Mouse (Mus musculus): ENCODE measurements around the gene Epop. TPM values are rescaled to one million over a fixed set of nuclear protein-coding genes. Genes with fewer than 3 reads are reported as not detected.

The Epop gene
- polyA plus RNA-seq, 1 experiment from 2014 or later: 0.77 TPM

GRCm38 (mm10) chr11:97589216-97589615, 40.3 kb downstream of the Epop start:
- H3K4me3 ChIP-seq (ENCODE audit: control insufficient read depth in 1 of 2, insufficient read depth in 1 of 2, low read depth in 1 of 2, low read length in 2 of 2): no peak overlapping the region
- whole genome bisulfite sequencing: 9% methylated on average over 10 of the region's 10 CpGs

GRCm38 (mm10) chr11:97585932-97586331, 43.6 kb downstream of the Epop start:
- H3K4me2 ChIP-seq (ENCODE audit: low read length): no peak overlapping the region
- no peaks in the 10 kb centered on the region for H3K27me3 ChIP-seq (ENCODE audit: control insufficient read depth, insufficient read depth, low read length)
- no peak overlapping the region for H3K4me3 ChIP-seq (ENCODE audit: control insufficient read depth in 1 of 2, insufficient read depth in 1 of 2, low read depth in 1 of 2, low read length in 2 of 2)

More at GRCm38 (mm10) chr11:97589216-97589615, 40.3 kb downstream of the Epop start:
- Histone ChIP-seq H3K9ac (ENCODE audit: low read length) (no peak overlapping the region), H3K4me1 (ENCODE audit: control insufficient read depth in 2 of 2, insufficient read depth in 2 of 2, low read length in 2 of 2) (peaks cover 0 to 7% of the 10 kb centered on the region in 2 experiments; a peak in 2 of 4 replicates), H3K9me3 (ENCODE audit: control insufficient read depth, low read length) (no peaks in the 10 kb centered on the region), H3K4me2 (ENCODE audit: low read length) (no peak overlapping the region), H3K36me3 (ENCODE audit: control insufficient read depth, insufficient read depth, low read length) (no peaks in the 10 kb centered on the region), H3K27ac (replicated peaks in 1 of 2; ENCODE audit: control insufficient read depth in 1 of 2, insufficient read depth in 1 of 2, low read depth in 2 of 2, low read length in 2 of 2) (no peak overlapping the region), H3K27me3 (ENCODE audit: control insufficient read depth, insufficient read depth, low read length) (no peaks in the 10 kb centered on the region)
- no peak for ATAC-seq (ENCODE audit: insufficient number of reproducible peaks, insufficient read depth, low FRiP score, low read depth)

GRCm38 (mm10) chr11:97584476-97584875, 45.0 kb downstream of the Epop start:
- Histone ChIP-seq H3K36me3 (ENCODE audit: control insufficient read depth, insufficient read depth, low read length) (no peaks in the 10 kb centered on the region), H3K9me3 (ENCODE audit: control insufficient read depth, low read length) (no peaks in the 10 kb centered on the region), H3K27ac (replicated peaks in 1 of 2; ENCODE audit: control insufficient read depth in 1 of 2, insufficient read depth in 1 of 2, low read depth in 2 of 2, low read length in 2 of 2) (no peak overlapping the region), H3K4me2 (ENCODE audit: low read length) (no peak overlapping the region), H3K9ac (ENCODE audit: low read length) (no peak overlapping the region), H3K4me1 (ENCODE audit: control insufficient read depth in 2 of 2, insufficient read depth in 2 of 2, low read length in 2 of 2) (peaks cover 0 to 3% of the 10 kb centered on the region in 2 experiments; a peak in 2 of 4 replicates), H3K4me3 (ENCODE audit: control insufficient read depth in 1 of 2, insufficient read depth in 1 of 2, low read depth in 1 of 2, low read length in 2 of 2) (no peak overlapping the region), H3K27me3 (ENCODE audit: control insufficient read depth, insufficient read depth, low read length) (no peaks in the 10 kb centered on the region)
- ATAC-seq (ENCODE audit: insufficient number of reproducible peaks, insufficient read depth, low FRiP score, low read depth): no peak
- WGBS: 74% methylated on average over 7 of the region's 7 CpGs

More at GRCm38 (mm10) chr11:97585932-97586331, 43.6 kb downstream of the Epop start:
- Histone ChIP-seq H3K9ac (ENCODE audit: low read length) (no peak overlapping the region), H3K36me3 (ENCODE audit: control insufficient read depth, insufficient read depth, low read length) (no peaks in the 10 kb centered on the region), H3K27ac (replicated peaks in 1 of 2; ENCODE audit: control insufficient read depth in 1 of 2, insufficient read depth in 1 of 2, low read depth in 2 of 2, low read length in 2 of 2) (peak overlapping the region; percentile 56 to 60; a peak in 2 of 4 replicates), H3K4me1 (ENCODE audit: control insufficient read depth in 2 of 2, insufficient read depth in 2 of 2, low read length in 2 of 2) (peaks cover 0 to 7% of the 10 kb centered on the region in 2 experiments; a peak in 2 of 4 replicates), H3K9me3 (ENCODE audit: control insufficient read depth, low read length) (no peaks in the 10 kb centered on the region)
- WGBS: 24% methylated on average over 10 of the region's 10 CpGs
- ATAC-seq (ENCODE audit: insufficient number of reproducible peaks, insufficient read depth, low FRiP score, low read depth): peak; percentile 85

GRCm38 (mm10) chr11:97579088-97579857, 50.2 kb downstream of the Epop start:
- H3K4me3 ChIP-seq (ENCODE audit: control insufficient read depth in 1 of 2, insufficient read depth in 1 of 2, low read depth in 1 of 2, low read length in 2 of 2): no peak overlapping the region
- ATAC-seq (ENCODE audit: insufficient number of reproducible peaks, insufficient read depth, low FRiP score, low read depth): no peak
- H3K4me2 ChIP-seq (ENCODE audit: low read length): no peak overlapping the region
- H3K36me3 ChIP-seq (ENCODE audit: control insufficient read depth, insufficient read depth, low read length): no peaks in the 10 kb centered on the region
- peaks cover 41% of the 10 kb centered on the region for H3K27me3 ChIP-seq (ENCODE audit: control insufficient read depth, insufficient read depth, low read length)
- H3K4me1 ChIP-seq (ENCODE audit: control insufficient read depth in 2 of 2, insufficient read depth in 2 of 2, low read length in 2 of 2): peaks cover 0 to 5% of the 10 kb centered on the region in 2 experiments; a peak in 1 of 4 replicates
- no peak overlapping the region for H3K9ac ChIP-seq (ENCODE audit: low read length)
- H3K27ac ChIP-seq (replicated peaks in 1 of 2; ENCODE audit: control insufficient read depth in 1 of 2, insufficient read depth in 1 of 2, low read depth in 2 of 2, low read length in 2 of 2): no peak overlapping the region
- WGBS: 29% methylated on average over 10 of the region's 10 CpGs
- no peaks in the 10 kb centered on the region for H3K9me3 ChIP-seq (ENCODE audit: control insufficient read depth, low read length)

DNA sequence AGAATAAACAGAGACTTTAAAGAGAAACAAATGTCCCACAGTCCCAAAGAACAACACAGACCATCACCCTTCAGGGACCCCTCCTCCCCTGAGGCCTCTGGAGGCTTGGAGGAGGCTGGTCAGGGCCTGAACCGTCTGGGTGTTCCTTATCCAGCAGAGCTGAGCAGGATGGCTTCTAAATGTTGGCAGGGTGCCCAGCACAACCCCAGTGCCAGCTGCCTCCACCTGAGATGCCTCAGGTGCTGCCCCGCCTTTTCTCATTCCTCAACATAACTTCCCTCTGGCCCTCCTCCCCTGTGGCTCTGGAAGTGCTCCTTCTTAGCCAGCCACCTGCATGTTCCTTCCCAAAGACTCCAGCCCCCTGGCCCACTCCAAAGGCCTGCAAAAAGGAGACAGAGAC, 51.2 kb downstream of the Epop start:
- peaks cover 51% of the 10 kb centered on the region for H3K27me3 ChIP-seq (ENCODE audit: control insufficient read depth, insufficient read depth, low read length)

More for the DNA sequence above, 51.2 kb downstream of the Epop start:
- 39% methylated on average over 2 of the region's 2 CpGs for WGBS
- no peak overlapping the region for H3K4me2 ChIP-seq (ENCODE audit: low read length)
- no peaks in the 10 kb centered on the region for H3K9me3 ChIP-seq (ENCODE audit: control insufficient read depth, low read length)
- ATAC-seq (ENCODE audit: insufficient number of reproducible peaks, insufficient read depth, low FRiP score, low read depth): no peak
- H3K4me1 ChIP-seq (ENCODE audit: control insufficient read depth in 2 of 2, insufficient read depth in 2 of 2, low read length in 2 of 2): peaks cover 0 to 9% of the 10 kb centered on the region in 2 experiments; a peak in 1 of 4 replicates
- H3K36me3 ChIP-seq (ENCODE audit: control insufficient read depth, insufficient read depth, low read length): no peaks in the 10 kb centered on the region
- H3K4me3 ChIP-seq (ENCODE audit: control insufficient read depth in 1 of 2, insufficient read depth in 1 of 2, low read depth in 1 of 2, low read length in 2 of 2): no peak overlapping the region
- no peak overlapping the region for H3K9ac ChIP-seq (ENCODE audit: low read length)
- H3K27ac ChIP-seq (replicated peaks in 1 of 2; ENCODE audit: control insufficient read depth in 1 of 2, insufficient read depth in 1 of 2, low read depth in 2 of 2, low read length in 2 of 2): no peak overlapping the region

Small RNA genes lying within 50 kb of the gene (microRNA-seq; reads per million reads assigned to microRNA genes)
- not detected for gene Gm24158
- 1.1 reads per million for gene Mir6927

Other genes with a start within 250 kb of the Epop start
- 7.1 and 8.4 TPM in 2 replicates for gene Arhgap23, start 214.2 kb downstream of the Epop start, polyA plus RNA-seq (2014; fragmentation: Nextera tagmentation; extraction: Ambion mirVana)
- gene 4933428G20Rik, start 129.4 kb downstream of the Epop start, polyA plus RNA-seq (2014; fragmentation: Nextera tagmentation; extraction: Ambion mirVana): 0.19 TPM in 1 of 2 replicates, not detected in the other
- gene Srcin1, start 53.5 kb downstream of the Epop start, polyA plus RNA-seq (2014; fragmentation: Nextera tagmentation; extraction: Ambion mirVana): 0.22 TPM in 1 of 2 replicates, not detected in the other
- 3.2 and 3.3 TPM in 2 replicates for gene Mllt6, start 33.7 kb upstream of the Epop start, polyA plus RNA-seq (2014; fragmentation: Nextera tagmentation; extraction: Ambion mirVana)
- gene Cisd3, start 56.1 kb upstream of the Epop start, polyA plus RNA-seq (2014; fragmentation: Nextera tagmentation; extraction: Ambion mirVana): 52.6 and 63.2 TPM in 2 replicates
- gene Pcgf2, start 70.8 kb upstream of the Epop start, polyA plus RNA-seq (2014; fragmentation: Nextera tagmentation; extraction: Ambion mirVana): 12.5 and 14.5 TPM in 2 replicates
- gene Psmb3, start 73.7 kb upstream of the Epop start, polyA plus RNA-seq (2014; fragmentation: Nextera tagmentation; extraction: Ambion mirVana): 430 and 441 TPM in 2 replicates
- 0.80 and 1.1 TPM in 2 replicates for gene Pip4k2b, start 115.0 kb upstream of the Epop start, polyA plus RNA-seq (2014; fragmentation: Nextera tagmentation; extraction: Ambion mirVana)
- 9.0 and 9.8 TPM in 2 replicates for gene Cwc25, start 136.9 kb upstream of the Epop start, polyA plus RNA-seq (2014; fragmentation: Nextera tagmentation; extraction: Ambion mirVana)
- gene 1700001P01Rik, start 146.2 kb upstream of the Epop start, polyA plus RNA-seq (2014; fragmentation: Nextera tagmentation; extraction: Ambion mirVana): not detected in 2 replicates
- gene Rpl23, start 152.7 kb upstream of the Epop start, polyA plus RNA-seq (2014; fragmentation: Nextera tagmentation; extraction: Ambion mirVana): 499 and 536 TPM in 2 replicates
- 26.5 and 28.1 TPM in 2 replicates for gene Lasp1, start 169.3 kb upstream of the Epop start, polyA plus RNA-seq (2014; fragmentation: Nextera tagmentation; extraction: Ambion mirVana)
- 4.2 and 5.5 TPM in 2 replicates for gene B230217C12Rik, start 211.1 kb upstream of the Epop start, polyA plus RNA-seq (2014; fragmentation: Nextera tagmentation; extraction: Ambion mirVana)

Measured in heart, embryonic 14.5 days (tissue).